Mouse (Mus musculus) adrenal gland, adult 18-20 months (tissue): ENCODE results near the gene Gramd4. TPM values are rescaled to one million over a fixed set of nuclear protein-coding genes. Genes with fewer than 3 reads are reported as not detected.

ENCODE experiments used
- DNase-seq, 2 experiments: peaks; one replicate each; pipeline ENCODE4 v3.0.0; 2021 to 2022; ENCODE audit warnings: low spot score in 2 of 2
- total RNA-seq, 2 experiments: library from RNA; stranded (reverse); gene quantifications; 1 replicate in 1 of 2; 2 replicates in 1 of 2; pipeline ENCODE4 v1.2.3; 2021

Gene Gramd4
- total RNA-seq, 2 experiments from 2014 or later = 12.7 to 14.6 TPM

- no peak for DNase-seq
These were observed 53.0 kb downstream of the Gramd4 start for GRCm38 (mm10) chr15:86110361-86111103.

- no peak for DNase-seq
These were observed 55.3 kb downstream of the Gramd4 start for GRCm38 (mm10) chr15:86112707-86113341.

- DNase-seq = no peak
These were observed 55.8 kb downstream of the Gramd4 start for GRCm38 (mm10) chr15:86113342-86113710.

- peak in 1 of 2 experiments; percentile 36 for DNase-seq
These were observed 58.9 kb downstream of the Gramd4 start for GRCm38 (mm10) chr15:86116421-86116820.

GRCm38 (mm10) chr15:86117115-86118100 is 59.9 kb downstream of the Gramd4 start:
- DNase-seq = no peak

GRCm38 (mm10) chr15:86119186-86119585 is 61.7 kb downstream of the Gramd4 start:
- no peak for DNase-seq

GRCm38 (mm10) chr15:86122261-86122949 is 64.9 kb downstream of the Gramd4 start:
- peak in 1 of 2 experiments; percentile 53 for DNase-seq

GRCm38 (mm10) chr15:86123409-86123808 is 65.9 kb downstream of the Gramd4 start:
- DNase-seq = no peak

- DNase-seq = peak; percentile 78 to 79
These were observed 66.9 kb downstream of the Gramd4 start for GRCm38 (mm10) chr15:86124359-86124758.

- no peak for DNase-seq
These were observed 71.5 kb downstream of the Gramd4 start for GRCm38 (mm10) chr15:86129036-86129435.

- DNase-seq = no peak
These were observed 73.2 kb downstream of the Gramd4 start for GRCm38 (mm10) chr15:86130657-86131056.

GRCm38 (mm10) chr15:86134941-86135783 is 77.7 kb downstream of the Gramd4 start:
- peak; percentile 87 to 92 for DNase-seq

GRCm38 (mm10) chr15:86137638-86138037 is 80.1 kb downstream of the Gramd4 start:
- DNase-seq = peak; percentile 42 to 62

GRCm38 (mm10) chr15:86140323-86140722 is 82.8 kb downstream of the Gramd4 start:
- DNase-seq = peak; percentile 57 to 58

GRCm38 (mm10) chr15:86144577-86144976 is 87.1 kb downstream of the Gramd4 start:
- no peak for DNase-seq

GRCm38 (mm10) chr15:86145046-86145445 is 87.6 kb downstream of the Gramd4 start:
- DNase-seq = peak in 1 of 2 experiments; percentile 55

GRCm38 (mm10) chr15:86146922-86147321 is 89.4 kb downstream of the Gramd4 start:
- DNase-seq = no peak

GRCm38 (mm10) chr15:86150593-86150992 is 93.1 kb downstream of the Gramd4 start:
- DNase-seq = no peak

GRCm38 (mm10) chr15:86153481-86153960 is 96.0 kb downstream of the Gramd4 start:
- DNase-seq = no peak

GRCm38 (mm10) chr15:86156492-86156891 is 99.0 kb downstream of the Gramd4 start:
- no peak for DNase-seq
